Mouse (Mus musculus): ENCODE data around the gene Palm2. TPM values are rescaled to one million over a fixed set of nuclear protein-coding genes. Genes with fewer than 3 reads are reported as not detected.

Palm2 gene
- polyA plus RNA-seq, 1 experiment from 2014 or later = 0.05 TPM

DNA sequence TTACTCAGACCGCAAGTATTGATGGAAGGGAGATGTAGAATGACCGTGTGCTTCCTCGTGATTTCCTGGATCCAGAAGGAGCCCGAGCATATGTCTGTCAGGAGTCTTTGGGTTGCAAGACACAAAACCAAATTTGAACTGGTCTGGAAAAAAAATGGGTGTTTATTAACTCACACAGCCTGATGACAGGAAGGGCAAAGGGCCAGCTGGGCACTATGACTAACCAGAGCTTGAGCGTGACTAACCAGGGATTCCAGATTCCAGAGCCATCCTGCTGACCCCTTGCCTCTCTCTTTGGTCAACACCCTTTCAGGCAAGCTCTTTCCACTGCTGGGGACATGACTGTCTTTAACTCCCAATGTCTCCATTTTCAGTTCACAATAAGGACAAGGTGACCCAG lies 301.4 kb downstream of the Palm2 start:
- H3K9ac ChIP-seq (replicated peaks) = no peak overlapping the region
- H3K4me3 ChIP-seq (ENCODE audit: low read depth, low read length) = no peak overlapping the region
- ATAC-seq (no peak), DNase-seq (peak; percentile 18)
- no peak overlapping the region for H3K27ac ChIP-seq (ENCODE audit: low read depth)
- H3K9me3 ChIP-seq (ENCODE audit: low read length) = no peaks in the 10 kb centered on the region
- no peak for TF ChIP-seq CTCF (IDR thresholded peaks at IDR 0.05; ENCODE audit: low read depth)
- no peak for TF ChIP-seq EP300 (IDR thresholded peaks at IDR 0.05; ENCODE audit: low read depth)
- WGBS (ENCODE audit: insufficient replicate concordance) = 74% methylated on average over 5 of the region's 5 CpGs
- no peaks in the 10 kb centered on the region for H3K27me3 ChIP-seq (ENCODE audit: insufficient read depth, low read length)
- H3K4me2 ChIP-seq (ENCODE audit: low read depth, low read length) = no peak overlapping the region
- no peaks in the 10 kb centered on the region for H3K4me1 ChIP-seq (ENCODE audit: insufficient read depth)
- no peaks in the 10 kb centered on the region for H3K36me3 ChIP-seq (replicated peaks; ENCODE audit: insufficient read depth, low read length)

DNA sequence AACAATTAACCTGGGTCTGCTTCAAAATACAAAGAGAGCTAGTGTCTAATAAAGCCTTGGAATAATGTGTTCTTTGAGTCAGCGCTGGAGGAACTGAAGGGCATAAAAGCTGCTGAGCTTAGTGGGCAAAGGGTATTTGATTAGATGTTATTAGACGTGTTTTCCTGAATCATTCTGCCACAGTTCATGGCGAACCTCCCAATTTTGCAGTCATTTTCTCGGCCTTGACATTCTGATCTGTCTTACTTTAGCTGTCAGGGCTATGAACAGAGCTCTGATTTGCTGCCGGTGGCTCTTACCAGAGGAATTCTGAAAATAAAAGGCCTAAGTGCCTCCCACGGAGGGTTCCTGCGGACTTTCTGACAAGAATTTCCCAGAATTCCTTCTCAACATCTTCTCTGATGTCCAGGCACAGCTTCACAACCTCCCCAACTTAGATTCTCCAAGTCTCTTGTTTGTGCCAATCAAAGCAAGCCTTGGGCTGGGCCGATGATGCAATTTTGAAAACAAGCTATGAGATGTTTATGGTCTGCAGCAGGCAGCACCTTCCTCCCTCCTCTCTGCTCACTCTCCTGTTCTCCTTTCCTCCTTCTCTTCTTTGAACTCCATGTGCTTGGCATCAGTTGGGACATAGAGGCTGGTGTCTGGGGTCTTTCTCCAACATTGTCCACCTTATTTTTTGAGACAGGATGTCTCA lies 305.0 kb downstream of the Palm2 start:
- ATAC-seq (no peak), DNase-seq (no peak)
- TF ChIP-seq CTCF (IDR thresholded peaks at IDR 0.05; ENCODE audit: low read depth) (no peak), EP300 (IDR thresholded peaks at IDR 0.05; ENCODE audit: low read depth) (no peak)
- Histone ChIP-seq H3K27ac (ENCODE audit: low read depth) (no peak overlapping the region), H3K27me3 (ENCODE audit: insufficient read depth, low read length) (no peaks in the 10 kb centered on the region), H3K4me3 (ENCODE audit: low read depth, low read length) (no peak overlapping the region), H3K9me3 (ENCODE audit: low read length) (no peaks in the 10 kb centered on the region), H3K9ac (replicated peaks) (no peak overlapping the region), H3K4me1 (ENCODE audit: insufficient read depth) (no peaks in the 10 kb centered on the region), H3K36me3 (replicated peaks; ENCODE audit: insufficient read depth, low read length) (no peaks in the 10 kb centered on the region), H3K4me2 (ENCODE audit: low read depth, low read length) (no peak overlapping the region)
- 67% methylated on average over 8 of the region's 8 CpGs for WGBS (ENCODE audit: insufficient replicate concordance)

DNA sequence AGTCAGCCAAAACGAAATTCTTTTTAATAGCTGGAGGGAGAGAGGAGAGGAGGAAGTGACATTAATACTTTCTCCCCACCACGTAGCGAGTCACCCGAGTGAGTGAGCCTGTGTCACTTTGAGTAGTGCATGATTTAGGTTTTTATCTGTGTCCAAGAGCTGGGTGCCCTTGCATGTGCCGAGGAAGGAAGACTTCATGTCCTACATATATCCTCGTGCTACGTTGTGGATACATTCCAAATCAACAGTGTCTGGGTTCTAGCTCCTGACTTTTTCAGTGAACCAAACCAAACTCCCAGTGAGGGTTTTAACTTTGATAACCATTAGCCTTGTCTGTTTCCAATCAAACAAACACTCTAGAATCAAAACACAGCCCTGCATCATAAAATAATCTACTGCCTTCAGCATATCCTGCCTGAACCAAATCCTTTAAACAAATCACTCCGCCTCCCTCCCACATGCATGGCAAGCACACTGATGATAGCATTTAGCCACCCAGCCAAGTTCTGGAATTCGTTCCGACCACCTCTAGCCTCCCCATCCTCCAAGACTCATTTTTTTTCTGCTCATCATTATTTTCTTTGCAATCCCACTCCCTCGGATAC lies 309.4 kb downstream of the Palm2 start:
- ATAC-seq (no peak), DNase-seq (no peak)
- Histone ChIP-seq H3K9ac (replicated peaks) (no peak overlapping the region), H3K4me3 (ENCODE audit: low read depth, low read length) (no peak overlapping the region), H3K4me1 (ENCODE audit: insufficient read depth) (no peaks in the 10 kb centered on the region), H3K36me3 (replicated peaks; ENCODE audit: insufficient read depth, low read length) (no peaks in the 10 kb centered on the region), H3K9me3 (ENCODE audit: low read length) (no peaks in the 10 kb centered on the region), H3K27ac (ENCODE audit: low read depth) (no peak overlapping the region), H3K4me2 (ENCODE audit: low read depth, low read length) (no peak overlapping the region), H3K27me3 (ENCODE audit: insufficient read depth, low read length) (no peaks in the 10 kb centered on the region)
- TF ChIP-seq EP300 (IDR thresholded peaks at IDR 0.05; ENCODE audit: low read depth) (no peak), CTCF (IDR thresholded peaks at IDR 0.05; ENCODE audit: low read depth) (no peak)
- 54% methylated on average over 11 of the region's 11 CpGs for WGBS (ENCODE audit: insufficient replicate concordance)

DNA sequence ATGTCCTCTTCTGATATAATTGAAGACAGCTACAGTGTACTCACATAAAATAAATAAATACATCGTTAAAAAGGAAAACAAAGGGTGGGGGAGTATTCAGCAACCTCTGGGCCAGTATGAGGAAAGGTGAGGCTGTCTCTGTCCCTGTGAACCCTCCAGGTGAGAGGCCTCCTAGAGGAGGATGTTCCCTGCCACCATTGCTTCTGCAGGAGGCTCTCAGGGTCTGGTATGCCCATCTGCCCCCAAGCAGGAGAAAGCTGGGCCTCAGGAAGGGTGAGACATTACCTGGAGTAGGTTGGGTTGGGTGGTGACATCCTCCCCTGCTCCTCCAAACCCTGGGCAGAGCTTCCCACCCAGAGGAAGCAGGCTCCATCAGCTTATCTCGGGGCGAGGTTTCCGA lies 316.6 kb downstream of the Palm2 start:
- H3K4me1 ChIP-seq (ENCODE audit: insufficient read depth) = no peaks in the 10 kb centered on the region
- H3K9ac ChIP-seq (replicated peaks) = no peak overlapping the region
- H3K27ac ChIP-seq (ENCODE audit: low read depth) = no peak overlapping the region
- ATAC-seq (no peak), DNase-seq (no peak)
- TF ChIP-seq CTCF (IDR thresholded peaks at IDR 0.05; ENCODE audit: low read depth) (no peak), EP300 (IDR thresholded peaks at IDR 0.05; ENCODE audit: low read depth) (no peak)
- no peaks in the 10 kb centered on the region for H3K27me3 ChIP-seq (ENCODE audit: insufficient read depth, low read length)
- no peaks in the 10 kb centered on the region for H3K36me3 ChIP-seq (replicated peaks; ENCODE audit: insufficient read depth, low read length)
- H3K4me3 ChIP-seq (ENCODE audit: low read depth, low read length) = no peak overlapping the region
- no peak overlapping the region for H3K4me2 ChIP-seq (ENCODE audit: low read depth, low read length)
- H3K9me3 ChIP-seq (ENCODE audit: low read length) = no peaks in the 10 kb centered on the region
- WGBS (ENCODE audit: insufficient replicate concordance) = 49% methylated on average over 4 of the region's 4 CpGs

DNA sequence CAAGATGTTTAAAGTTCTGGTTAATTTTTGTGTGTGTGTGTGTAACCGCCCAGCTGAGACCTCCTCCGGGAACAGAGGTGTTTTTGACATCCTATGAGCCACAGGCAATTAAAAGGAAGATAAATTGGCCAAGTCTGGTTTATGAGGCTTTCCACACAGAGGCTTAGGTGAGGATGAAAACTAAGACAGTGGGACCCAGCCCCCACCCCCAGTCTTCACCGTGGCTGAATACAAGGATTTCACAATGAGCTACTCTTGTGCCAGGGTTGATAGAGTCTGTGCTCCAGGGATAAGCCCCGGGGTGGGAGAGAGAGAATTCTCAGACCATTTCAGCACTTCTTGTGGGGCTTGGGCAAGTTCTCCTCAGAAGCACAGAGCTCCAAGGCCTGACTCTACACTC lies 317.0 kb downstream of the Palm2 start:
- no peaks in the 10 kb centered on the region for H3K36me3 ChIP-seq (replicated peaks; ENCODE audit: insufficient read depth, low read length)
- ATAC-seq = no peak

DNA sequence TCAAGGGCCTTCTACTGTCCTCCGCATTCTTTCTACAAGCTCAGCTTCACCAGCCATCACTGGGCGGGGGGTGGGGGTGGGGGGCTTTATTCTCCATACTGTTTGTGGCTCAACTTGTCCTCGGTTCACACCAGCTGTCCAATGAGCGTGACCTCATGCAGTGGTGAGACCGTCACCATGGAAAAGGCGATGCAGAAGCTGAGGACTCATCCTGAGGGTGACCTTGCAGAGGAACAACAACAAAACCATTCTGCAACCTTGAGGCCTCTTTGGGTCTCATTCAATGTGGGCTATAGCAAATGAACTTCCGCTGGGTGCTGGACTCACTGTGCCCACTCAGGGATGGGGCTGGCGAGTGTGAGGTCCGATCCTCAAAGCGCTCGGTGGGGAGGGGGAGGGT lies 317.5 kb downstream of the Palm2 start:
- no peaks in the 10 kb centered on the region for H3K9me3 ChIP-seq (ENCODE audit: low read length)
- DNase-seq = no peak
- no peak overlapping the region for H3K9ac ChIP-seq (replicated peaks)
- no peak overlapping the region for H3K4me3 ChIP-seq (ENCODE audit: low read depth, low read length)
- H3K4me1 ChIP-seq (ENCODE audit: insufficient read depth) = no peaks in the 10 kb centered on the region
- 85% methylated on average over 11 of the region's 11 CpGs for WGBS (ENCODE audit: insufficient replicate concordance)
- no peaks in the 10 kb centered on the region for H3K27me3 ChIP-seq (ENCODE audit: insufficient read depth, low read length)
- H3K4me2 ChIP-seq (ENCODE audit: low read depth, low read length) = no peak overlapping the region
- H3K36me3 ChIP-seq (replicated peaks; ENCODE audit: insufficient read depth, low read length) = no peaks in the 10 kb centered on the region
- no peak for ATAC-seq
- H3K27ac ChIP-seq (ENCODE audit: low read depth) = no peak overlapping the region
- TF ChIP-seq CTCF (IDR thresholded peaks at IDR 0.05; ENCODE audit: low read depth) = no peak
- TF ChIP-seq EP300 (IDR thresholded peaks at IDR 0.05; ENCODE audit: low read depth) = no peak

More for the DNA sequence above, 317.0 kb downstream of the Palm2 start:
- Histone ChIP-seq H3K4me2 (ENCODE audit: low read depth, low read length) (no peak overlapping the region), H3K4me3 (ENCODE audit: low read depth, low read length) (no peak overlapping the region), H3K9me3 (ENCODE audit: low read length) (no peaks in the 10 kb centered on the region), H3K9ac (replicated peaks) (no peak overlapping the region), H3K27ac (ENCODE audit: low read depth) (no peak overlapping the region), H3K27me3 (ENCODE audit: insufficient read depth, low read length) (no peaks in the 10 kb centered on the region), H3K4me1 (ENCODE audit: insufficient read depth) (no peaks in the 10 kb centered on the region)
- no peak for DNase-seq
- no peak for TF ChIP-seq CTCF (IDR thresholded peaks at IDR 0.05; ENCODE audit: low read depth)
- TF ChIP-seq EP300 (IDR thresholded peaks at IDR 0.05; ENCODE audit: low read depth) = no peak
- WGBS (ENCODE audit: insufficient replicate concordance) = 57% methylated on average over 4 of the region's 4 CpGs

All from liver, postnatal 0 days (tissue).